ENCODE assay signal across 7 mouse cellular contexts in genomic region chr10:128458719-128459408, GRCm38 (mm10). TPM values are rescaled to one million over a fixed set of nuclear protein-coding genes. Genes with fewer than 3 reads are reported as not detected.
DNase-seq lines count a peak whose midpoint lies in the region; ATAC-seq lines count a peak whose summit lies in the region.

Gene Smarcc2, plus strand, starts transcription at chr10:128459248.

- peaks cover 22% of the 10 kb centered on the region for H3K4me1 ChIP-seq in embryonic facial prominence, embryonic 10.5 days
- peaks cover 7% of the 10 kb centered on the region for H3K4me1 ChIP-seq in midbrain, embryonic 11.5 days (ENCODE audit: control insufficient read depth, insufficient read depth, low read length)

- intact Hi-C loops in left cerebral cortex, postnatal 4 days (cut with DNase I) = loop anchor here (5.0 kb wide), 2 partner anchors 47 to 97 kb away; partner anchors contain the start of genes Nabp2 and Rnf41

- H3K4me3 ChIP-seq in embryonic facial prominence, embryonic 10.5 days = peak within 1 kb of the TSS; percentile 94
- H3K4me3 ChIP-seq in midbrain, embryonic 11.5 days (ENCODE audit: low read depth, low read length) = peak within 1 kb of the TSS; percentile 97

- peak within 1 kb of the TSS; percentile 54 for H3K4me2 ChIP-seq in midbrain, embryonic 11.5 days

- ATAC-seq in granulocyte monocyte progenitor cell, adult 5-6 weeks (replicated peaks; ENCODE audit: poor library complexity, severe bottlenecking) = peak; percentile 62
- ATAC-seq in midbrain, embryonic 11.5 days (ENCODE audit: low FRiP score) = peak; percentile 79

- under 1% methylated on average over 86 of the region's 86 CpGs for WGBS in embryonic facial prominence, embryonic 10.5 days
- WGBS in midbrain, embryonic 11.5 days = under 1% methylated on average over 62 of the region's 86 CpGs

- H3K36me3 ChIP-seq in embryonic facial prominence, embryonic 10.5 days (replicated peaks) = peaks cover 30% of the 10 kb centered on the region
- peaks cover 5% of the 10 kb centered on the region for H3K36me3 ChIP-seq in midbrain, embryonic 11.5 days (ENCODE audit: control insufficient read depth, insufficient read depth, low read length)

- DNase-seq in adrenal gland, postnatal 10 days = peak; percentile 94
- peak; percentile 90 for DNase-seq in embryonic facial prominence, embryonic 10.5 days (ENCODE audit: low spot score)
- peak; percentile 68 for DNase-seq in kidney, adult 11 months
- peak; percentile 88 for DNase-seq in left cerebral cortex, postnatal 4 days
- peak; percentile 97 for DNase-seq in midbrain, embryonic 11.5 days (ENCODE audit: low spot score, missing footprints)
- DNase-seq in right cerebral cortex, postnatal 4 days = peak; percentile 84

- peaks cover 12% of the 10 kb centered on the region for H3K27me3 ChIP-seq in embryonic facial prominence, embryonic 10.5 days (replicated peaks; ENCODE audit: low read depth, poor library complexity, severe bottlenecking)
- no peaks in the 10 kb centered on the region for H3K27me3 ChIP-seq in midbrain, embryonic 11.5 days (ENCODE audit: control insufficient read depth, insufficient read depth, low read length)

- H3K27ac ChIP-seq in embryonic facial prominence, embryonic 10.5 days (replicated peaks) = peak within 1 kb of the TSS; percentile 98
- peak within 1 kb of the TSS; percentile 92 for H3K27ac ChIP-seq in midbrain, embryonic 11.5 days (ENCODE audit: low read depth, low read length)

- peak within 1 kb of the TSS; percentile 98 for H3K9ac ChIP-seq in midbrain, embryonic 11.5 days (ENCODE audit: low read length)

- no peaks in the 10 kb centered on the region for H3K9me3 ChIP-seq in embryonic facial prominence, embryonic 10.5 days
- no peaks in the 10 kb centered on the region for H3K9me3 ChIP-seq in midbrain, embryonic 11.5 days (ENCODE audit: control insufficient read depth, low read length)

RNA-seq across cellular contexts. Expression of gene Smarcc2, which starts in this region (rescaled TPM):
- total RNA-seq in adrenal gland, postnatal 10 days (2021) = 100 to 1,000 TPM in 1 of 2 experiments, 10 to 100 TPM in 1; 94.1 to 123 TPM
- polyA plus RNA-seq in embryonic facial prominence, embryonic 10.5 days (2016; fragmentation: Nextera tagmentation; extraction: Ambion mirVana) = 77.3 and 85.9 TPM in 2 replicates
- 90.4 and 113 TPM in 2 replicates for total RNA-seq in granulocyte monocyte progenitor cell, adult 5-6 weeks (2014; fragmentation: Nextera tagmentation)
- total RNA-seq in granulocyte monocyte progenitor cell, adult 5-6 weeks (2017) = 56.4 and 56.9 TPM in 2 replicates
- 100 to 1,000 TPM; 295 to 311 TPM for total RNA-seq in left cerebral cortex, postnatal 4 days (2021)
- 124 and 138 TPM in 2 replicates for polyA plus RNA-seq in midbrain, embryonic 11.5 days (2014; fragmentation: Nextera tagmentation; extraction: Ambion mirVana)

Comparison
In these comparisons a context has a peak if more than half of its experiments do, and no peak if none do; other contexts are left out.
1. Peak in every context shown above with its lines: DNase-seq, ATAC-seq, H3K4me3 ChIP-seq and H3K27ac ChIP-seq.